9 mouse cellular contexts compared by ENCODE assay signal in genomic region chr5:30012726-30013503, GRCm38 (mm10). TPM values are rescaled to one million over a fixed set of nuclear protein-coding genes. Genes with fewer than 3 reads are reported as not detected.
DNase-seq lines count a peak whose midpoint lies in the region; ATAC-seq and TF ChIP-seq lines count a peak whose summit lies in the region.
"Had no signal": no experiment of that assay in that cellular context is flagged by ENCODE, and none has a peak within 500 bp of the region (broad histone marks: within the 10 kb centered on the region; RNA-seq: fewer than 3 reads in every experiment).

Gene Il6, plus strand, starts transcription at chr5:30013114.

- H3K27me3 ChIP-seq in CH12.LX (replicated peaks): no peaks in the 10 kb centered on the region
- no peaks in the 10 kb centered on the region for H3K27me3 ChIP-seq in heart, embryonic 10.5 days (ENCODE audit: insufficient read depth, poor library complexity, severe bottlenecking)
- no peaks in the 10 kb centered on the region for H3K27me3 ChIP-seq in lung, embryonic 14.5 days (ENCODE audit: insufficient read depth, low read length)

- dilution Hi-C loops in CH12.LX (cut with MboI; ENCODE audit: extremely low pct_ligation_motif_present, extremely low pct_unique_long_range_greater_than_20kb, low sequenced_read_pairs): no loop called here

- TF ChIP-seq EP300 in CH12.LX (IDR thresholded peaks at IDR 0.05; ENCODE audit: low read length): no peak

- no peak for DNase-seq in CH12.LX (ENCODE audit: extremely low read depth)
- peak; percentile 71 to 81 for DNase-seq in adrenal gland, adult 18-20 months (ENCODE audit: low spot score in 2 of 2)
- peak; percentile 4 for DNase-seq in embryo, embryonic 10.5 days (ENCODE audit: low spot score)
- peak; percentile 75 for DNase-seq in heart, embryonic 10.5 days (ENCODE audit: low spot score)
- DNase-seq in kidney, postnatal 36 days: peak; percentile 79 to 92
- peak; percentile 93 for DNase-seq in lung, embryonic 14.5 days
- DNase-seq in right cerebral cortex, postnatal 25 days: peak; percentile 87

- ATAC-seq in lung, embryonic 14.5 days (ENCODE audit: insufficient read depth): peak; percentile 89
- ATAC-seq in activated CD4-positive, CD25-positive, alpha-beta regulatory T cell, adult 4 months: no peak

- peaks cover 9 to 30% of the 10 kb centered on the region in 2 experiments for H3K4me1 ChIP-seq in CH12.LX (ENCODE audit: control insufficient read depth in 1 of 2, insufficient read depth in 2 of 2)
- H3K4me1 ChIP-seq in heart, embryonic 10.5 days: peaks cover 8% of the 10 kb centered on the region
- H3K4me1 ChIP-seq in lung, embryonic 14.5 days (ENCODE audit: insufficient read depth): no peaks in the 10 kb centered on the region

- peak within 1 kb of the TSS in 2 of 3 experiments; percentile 28 to 59 for H3K4me3 ChIP-seq in CH12.LX (replicated peaks in 1 of 3; ENCODE audit: low read depth in 2 of 3, low read length in 2 of 3, poor library complexity in 1 of 3)
- no peak within 1 kb of the TSS for H3K4me3 ChIP-seq in heart, embryonic 10.5 days
- H3K4me3 ChIP-seq in lung, embryonic 14.5 days (ENCODE audit: low read depth, low read length): no peak within 1 kb of the TSS

- peak in 1 of 2 experiments; percentile 45; a peak in 2 of 4 replicates for TF ChIP-seq CTCF in CH12.LX (conservative IDR thresholded peaks at IDR 0.05 in 1 of 2, IDR thresholded peaks at IDR 0.05 in 1 of 2; ENCODE audit: low read depth in 2 of 2, low read length in 2 of 2)
- TF ChIP-seq CTCF in lung, embryonic 14.5 days (IDR thresholded peaks at IDR 0.05; ENCODE audit: low read depth): peak; percentile 66

- H3K9ac ChIP-seq in CH12.LX (ENCODE audit: insufficient read depth, low read depth): peak within 1 kb of the TSS; percentile 77
- no peak within 1 kb of the TSS for H3K9ac ChIP-seq in lung, embryonic 14.5 days

- TF ChIP-seq POLR2A in CH12.LX (IDR thresholded peaks at IDR 0.05; ENCODE audit: low read depth, low read length): peak; percentile 33; the same call in 1 of the 2 replicates

- in situ Hi-C loops in CH12.LX (cut with MboI; ENCODE audit: low pct_ligation_motif_present, low pct_unique_long_range_greater_than_20kb, low sequenced_read_pairs): loop anchor here (25.0 kb wide), 1 partner anchor 176 kb away; no protein-coding TSS in a partner anchor

- peaks cover 0 to under 1% of the 10 kb centered on the region in 2 experiments for H3K36me3 ChIP-seq in CH12.LX (replicated peaks in 1 of 2; ENCODE audit: control insufficient read depth in 1 of 2, insufficient read depth in 1 of 2, low read length in 1 of 2)
- no peaks in the 10 kb centered on the region for H3K36me3 ChIP-seq in heart, embryonic 10.5 days
- H3K36me3 ChIP-seq in lung, embryonic 14.5 days (ENCODE audit: insufficient read depth): no peaks in the 10 kb centered on the region

- H3K9me3 ChIP-seq in CH12.LX (replicated peaks; ENCODE audit: low read length): no peaks in the 10 kb centered on the region
- H3K9me3 ChIP-seq in heart, embryonic 10.5 days: no peaks in the 10 kb centered on the region
- no peaks in the 10 kb centered on the region for H3K9me3 ChIP-seq in lung, embryonic 14.5 days (ENCODE audit: low read depth, low read length)

- peak within 1 kb of the TSS; percentile 79 for H3K27ac ChIP-seq in CH12.LX (ENCODE audit: insufficient read depth, low read depth)
- H3K27ac ChIP-seq in heart, embryonic 10.5 days: no peak within 1 kb of the TSS
- H3K27ac ChIP-seq in lung, embryonic 14.5 days (ENCODE audit: low read depth): no peak within 1 kb of the TSS

- peaks cover 3% of the 10 kb centered on the region for H3K79me2 ChIP-seq in CH12.LX (replicated peaks; ENCODE audit: control insufficient read depth, extremely low read depth, insufficient read depth, poor library complexity, severe bottlenecking)

- TF ChIP-seq RAD21 in CH12.LX (IDR thresholded peaks at IDR 0.05; ENCODE audit: low read depth, low read length): peak; percentile 15

- H3K4me2 ChIP-seq in CH12.LX (ENCODE audit: insufficient read depth, low read depth, poor library complexity, severe bottlenecking): peak within 1 kb of the TSS; percentile 57
- peak within 1 kb of the TSS; percentile 23; the same call in 1 of the 2 replicates for H3K4me2 ChIP-seq in lung, embryonic 14.5 days

- 54% methylated on average over 16 of the region's 16 CpGs for WGBS in heart, embryonic 10.5 days
- 48% methylated on average over 16 of the region's 16 CpGs for WGBS in lung, embryonic 14.5 days

TF ChIP-seq in CH12.LX, 34 proteins besides CTCF, POLR2A, EP300 and RAD21:
- TF ChIP-seq E2F4 (IDR thresholded peaks at IDR 0.05; ENCODE audit: insufficient replicate concordance, low read depth, low read length) (no peak), UBTF (IDR thresholded peaks at IDR 0.05; ENCODE audit: low read depth, low read length) (no peak), TCF12 (IDR thresholded peaks at IDR 0.05; ENCODE audit: low read depth, low read length) (peak; percentile 18; the same call in 1 of the 2 replicates), CHD1 (IDR thresholded peaks at IDR 0.05; ENCODE audit: low read depth, low read length) (no peak), SMC3 (IDR thresholded peaks at IDR 0.05; ENCODE audit: low read depth, low read length) (peak; percentile 48), NRF1 (IDR thresholded peaks at IDR 0.05; ENCODE audit: low read depth, low read length) (no peak), ZNF384 (IDR thresholded peaks at IDR 0.05; ENCODE audit: low read depth, low read length) (peak; percentile 78), USF1 (IDR thresholded peaks at IDR 0.05; ENCODE audit: low read depth, low read length) (no peak), ETS1 (conservative IDR thresholded peaks at IDR 0.05; ENCODE audit: low read depth, low read length) (no peak), ZKSCAN1 (IDR thresholded peaks at IDR 0.05; ENCODE audit: borderline replicate concordance, low read depth, low read length) (no peak), SIN3A (IDR thresholded peaks at IDR 0.05; ENCODE audit: low read length) (no peak), MAZ (IDR thresholded peaks at IDR 0.05; ENCODE audit: low read depth, low read length) (peak; percentile 26; the same call in 1 of the 2 replicates), ZC3H11A (IDR thresholded peaks at IDR 0.05; ENCODE audit: low read depth, low read length) (no peak), MYC (IDR thresholded peaks at IDR 0.05; ENCODE audit: low read depth, low read length) (no peak), JUND (conservative IDR thresholded peaks at IDR 0.05; ENCODE audit: low read depth, low read length) (no peak), JUN (IDR thresholded peaks at IDR 0.05; ENCODE audit: insufficient read depth, low read depth, low read length) (no peak), POLR2AphosphoS2 (IDR thresholded peaks at IDR 0.05; ENCODE audit: low read depth, low read length) (no peak), RCOR1 (conservative IDR thresholded peaks at IDR 0.05; ENCODE audit: low read depth, low read length) (no peak), IRF4 (IDR thresholded peaks at IDR 0.05; ENCODE audit: low read depth, low read length) (peak; percentile 48; the same call in 1 of the 2 replicates), NELFE (IDR thresholded peaks at IDR 0.05; ENCODE audit: low read depth, low read length) (0 out of 2 replicates have a peak, but pooled peaks have one; percentile 27), CHD2 (IDR thresholded peaks at IDR 0.05; ENCODE audit: low read length) (no peak), MXI1 (IDR thresholded peaks at IDR 0.05; ENCODE audit: low read depth, low read length) (peak; percentile 35; the same call in 1 of the 2 replicates), USF2 (conservative IDR thresholded peaks at IDR 0.05; ENCODE audit: low read depth, low read length) (no peak), HCFC1 (IDR thresholded peaks at IDR 0.05; ENCODE audit: low read depth, low read length) (no peak), MAFK (IDR thresholded peaks at IDR 0.05; ENCODE audit: insufficient replicate concordance, low read length) (peak; percentile 49; the same call in 1 of the 2 replicates), BHLHE40 (IDR thresholded peaks at IDR 0.05; ENCODE audit: low read depth, low read length) (0 out of 2 replicates have a peak, but pooled peaks have one; percentile 6), ZMIZ1 (IDR thresholded peaks at IDR 0.05; ENCODE audit: low read depth, low read length) (no peak; the same call in 1 of the 2 replicates), ELF1 (IDR thresholded peaks at IDR 0.05; ENCODE audit: low read depth, low read length) (no peak), PAX5 (IDR thresholded peaks at IDR 0.05; ENCODE audit: low read length) (no peak), MEF2A (IDR thresholded peaks at IDR 0.05; ENCODE audit: borderline replicate concordance, low read depth, low read length) (no peak), TBP (conservative IDR thresholded peaks at IDR 0.05; ENCODE audit: low read depth, low read length) (0 out of 2 replicates have a peak, but pooled peaks have one; percentile 42), MAX (IDR thresholded peaks at IDR 0.05; ENCODE audit: low read length) (no peak), GABPA (IDR thresholded peaks at IDR 0.05; ENCODE audit: insufficient replicate concordance, low read depth, low read length) (no peak), KAT2A (IDR thresholded peaks at IDR 0.05; ENCODE audit: insufficient replicate concordance, low read length) (no peak)

RNA-seq across cellular contexts. Expression of gene Il6, which starts in this region (rescaled TPM):
- 3.5 and 12.9 TPM in 2 replicates for total RNA-seq in CH12.LX (2012; rRNA removed)
- 1.2 TPM in 2 replicates for total RNA-seq in CH12.LX (2014; rRNA removed)
- not detected in 2 replicates for polyA plus RNA-seq in CH12.LX (2012; ENCODE audit: insufficient read length, low read depth)
- not detected for total RNA-seq in adrenal gland, adult 18-20 months (2021)
- 0.15 TPM in 1 of 2 replicates, not detected in the other for polyA plus RNA-seq in heart, embryonic 10.5 days (2016; fragmentation: Nextera tagmentation; extraction: Ambion mirVana)
- polyA plus RNA-seq in lung, embryonic 14.5 days (2014; fragmentation: Nextera tagmentation; extraction: Ambion mirVana): not detected in 2 replicates
- polyA plus RNA-seq in activated CD4-positive, CD25-positive, alpha-beta regulatory T cell, adult 4 months (2017; shearing (Covaris generic)): under 1 TPM in 1 of 2 experiments, not detected in 1; 0.38 TPM
- polyA plus RNA-seq: limb, embryonic 11.5 days had no signal

Comparison
In these comparisons a context has a peak if more than half of its experiments do, and no peak if none do; other contexts are left out.
1. Peak in DNase-seq in adrenal gland, adult 18-20 months; RNA of the gene not detected or under 1 TPM.
2. Peak in DNase-seq in heart, embryonic 10.5 days; RNA of the gene not detected or under 1 TPM.
3. Peak in DNase-seq, ATAC-seq and H3K4me2 ChIP-seq in lung, embryonic 14.5 days; RNA of the gene not detected or under 1 TPM.
4. H3K4me3 ChIP-seq: peak in CH12.LX (2 of 3); none in heart, embryonic 10.5 days (single experiment) and lung, embryonic 14.5 days (single experiment).